Mouse (Mus musculus) limb, embryonic 12.5 days (tissue): ENCODE measurements at regions not wholly inside any gene's neighbourhood (a gene's known extent, or its start where the extent isn't known, plus 50 kb on each side); places are given as distances from the start of the nearest gene placed in this dataset.
A peak's percentile ranks its signal among the peaks of the same experiment; 100 is the strongest.
"Not testable (repeated sequence)": the region's sequence is repeated elsewhere in the genome, so short reads cannot be mapped to it uniquely, and the experiment has no call there.

Experiments used
- ATAC-seq: fragments of 200-750 bp; cut with Nextera tagmentation; 2 replicates; pipeline ENCODE4 v1.8.0; 2017; ENCODE audit warnings: low read depth, moderate TSS enrichment; ENCODE audit not compliant: insufficient number of reproducible peaks, insufficient read depth, low FRiP score, low TSS enrichment
- H3K27ac ChIP-seq: fragments of 300-500 bp; sonication (generic); 2 replicates; pipeline ENCODE4 v1.5.1; 2016; ENCODE audit warnings: mild to moderate bottlenecking, moderate library complexity
- H3K27me3 ChIP-seq: fragments of 300-500 bp; sonication (generic); 2 replicates; pipeline ENCODE4 v1.6.1; 2016; ENCODE audit warnings: mild to moderate bottlenecking, moderate library complexity
- H3K36me3 ChIP-seq: fragments of 300-500 bp; sonication (generic); 2 replicates; pipeline ENCODE4 v1.6.1; 2016; ENCODE audit warnings: mild to moderate bottlenecking, moderate library complexity
- H3K4me1 ChIP-seq: fragments of 300-500 bp; sonication (generic); replicated peaks from 2 replicates; pipeline ENCODE4 v1.6.1; 2016
- H3K4me2 ChIP-seq: fragments of 300-500 bp; sonication (generic); 2 replicates; pipeline ENCODE4 v1.6.1; 2016; ENCODE audit warnings: mild to moderate bottlenecking, moderate library complexity
- H3K4me3 ChIP-seq: fragments of 300-500 bp; sonication (generic); replicated peaks from 2 replicates; pipeline ENCODE4 v1.5.1; 2016; ENCODE audit warnings: mild to moderate bottlenecking
- H3K9ac ChIP-seq: fragments of 300-500 bp; sonication (generic); replicated peaks from 2 replicates; pipeline ENCODE4 v1.6.1; 2016; ENCODE audit warnings: mild to moderate bottlenecking, moderate library complexity
- H3K9me3 ChIP-seq: fragments of 300-500 bp; sonication (generic); 2 replicates; pipeline ENCODE4 v1.6.1; 2016; ENCODE audit warnings: mild to moderate bottlenecking, moderate library complexity
- WGBS: fragments of 180-500 bp; shearing (Covaris S2); methylation state at CpG from one replicate; pipeline ENCODE4 v1.1.7; 2016; 5-methylcytosine and 5-hydroxymethylcytosine counted together

GRCm38 (mm10) chr6:3319378-3319777, 80.0 kb downstream of the Samd9l start:
- ATAC-seq, result no peak
- no peak overlapping the region for H3K4me2 ChIP-seq
- H3K4me3 ChIP-seq, result no peak overlapping the region
- H3K9ac ChIP-seq, result no peak overlapping the region
- H3K4me1 ChIP-seq, result no peaks in the 10 kb centered on the region
- no peaks in the 10 kb centered on the region for H3K9me3 ChIP-seq
- no peaks in the 10 kb centered on the region for H3K27me3 ChIP-seq
- no peaks in the 10 kb centered on the region for H3K36me3 ChIP-seq
- WGBS, result 88% methylated on average over 4 of the region's 4 CpGs
- no peak overlapping the region for H3K27ac ChIP-seq

GRCm38 (mm10) chr6:3307598-3308220, 91.7 kb downstream of the Samd9l start:
- H3K9me3 ChIP-seq, ATAC-seq, H3K27me3 ChIP-seq, H3K4me3 ChIP-seq, H3K36me3 ChIP-seq, H3K9ac ChIP-seq: not testable (repeated sequence)
- Histone ChIP-seq H3K27ac (peak overlapping the region; percentile 59), H3K4me2 (peak overlapping the region; percentile 37), H3K4me1 (peaks cover 12% of the 10 kb centered on the region; the same call in 1 of the 2 replicates)
- 2% methylated on average over 11 of the region's 11 CpGs for WGBS

- H3K27me3 ChIP-seq, H3K9ac ChIP-seq, ATAC-seq, H3K4me2 ChIP-seq, H3K9me3 ChIP-seq, H3K4me3 ChIP-seq, H3K36me3 ChIP-seq: not testable (repeated sequence)
- Histone ChIP-seq H3K4me1 (peaks cover 12% of the 10 kb centered on the region; the same call in 1 of the 2 replicates), H3K27ac (peak overlapping the region; percentile 73)
- WGBS, result 24% methylated on average over 10 of the region's 10 CpGs
Observed at GRCm38 (mm10) chr6:3304881-3305620, 94.3 kb downstream of the Samd9l start.

GRCm38 (mm10) chr6:3293316-3293715, 106.1 kb downstream of the Samd9l start:
- H3K4me1 ChIP-seq, ATAC-seq, H3K9me3 ChIP-seq, H3K27me3 ChIP-seq, H3K27ac ChIP-seq, H3K9ac ChIP-seq, H3K4me3 ChIP-seq, H3K36me3 ChIP-seq, H3K4me2 ChIP-seq: not testable (repeated sequence)
- 69% methylated on average over 8 of the region's 8 CpGs for WGBS

- H3K27ac ChIP-seq, H3K4me2 ChIP-seq, H3K27me3 ChIP-seq, H3K36me3 ChIP-seq, H3K4me1 ChIP-seq, H3K9me3 ChIP-seq, ATAC-seq, H3K4me3 ChIP-seq, H3K9ac ChIP-seq: not testable (repeated sequence)
- 98% methylated on average over 6 of the region's 6 CpGs for WGBS
Observed at GRCm38 (mm10) chr6:3291983-3292382, 107.4 kb downstream of the Samd9l start.

GRCm38 (mm10) chr6:3268726-3269125, 130.6 kb downstream of the Samd9l start:
- ATAC-seq, result not testable (repeated sequence)

GRCm38 (mm10) chr6:3265477-3265876, 133.9 kb downstream of the Samd9l start:
- not testable (repeated sequence) for H3K4me1 ChIP-seq, ATAC-seq, H3K4me3 ChIP-seq, H3K9ac ChIP-seq, H3K4me2 ChIP-seq, H3K36me3 ChIP-seq, H3K27ac ChIP-seq, H3K27me3 ChIP-seq, H3K9me3 ChIP-seq
- WGBS, result 29% methylated on average over 1 of the region's 1 CpGs

More at GRCm38 (mm10) chr6:3268726-3269125, 130.6 kb downstream of the Samd9l start:
- H3K9ac ChIP-seq, H3K4me3 ChIP-seq, H3K36me3 ChIP-seq, H3K4me1 ChIP-seq, H3K4me2 ChIP-seq, H3K9me3 ChIP-seq, H3K27ac ChIP-seq, H3K27me3 ChIP-seq: not testable (repeated sequence)
- WGBS, result 84% methylated on average over 4 of the region's 4 CpGs
